Mouse (Mus musculus): ENCODE data around the gene Mpp2. TPM values are rescaled to one million over a fixed set of nuclear protein-coding genes. Genes with fewer than 3 reads are reported as not detected.

The Mpp2 gene
- 2.7 and 3.5 TPM in 2 replicates for polyA plus RNA-seq (2015; fragmentation: Nextera tagmentation; extraction: Ambion mirVana)

GRCm38 (mm10) chr11:102087931-102088898, at the start of gene Mpp2:
TSS of gene Mpp2 (minus strand) at chr11:102088515.

GRCm38 (mm10) chr11:102107732-102108131, 19.4 kb upstream of the Mpp2 start, which contains the start of gene Pyy:
TSS of gene Pyy (minus strand) at chr11:102107832.

GRCm38 (mm10) chr11:102101219-102101618, 12.9 kb upstream of the Mpp2 start, which contains the start of gene Ppy:
TSS of gene Ppy (minus strand) at chr11:102101319.

GRCm38 (mm10) chr11:102041350-102041949, 46.9 kb downstream of the Mpp2 start, which contains the start of gene Cd300lg:
TSS of gene Cd300lg (plus strand) at chr11:102041509.

GRCm38 (mm10) chr11:102028087-102028816, 60.1 kb downstream of the Mpp2 start, which contains the start of gene Mpp3:
TSS of gene Mpp3 (minus strand) at chr11:102028461.

Other genes with a start within 250 kb of the Mpp2 start
- gene Meox1, start 194.1 kb downstream of the Mpp2 start, polyA plus RNA-seq (2015; fragmentation: Nextera tagmentation; extraction: Ambion mirVana), result 2.7 and 2.9 TPM in 2 replicates
- not detected in 2 replicates for gene Sost, start 121.5 kb downstream of the Mpp2 start, polyA plus RNA-seq (2015; fragmentation: Nextera tagmentation; extraction: Ambion mirVana)
- not detected in 2 replicates for gene Cfap97d1, start 104.2 kb downstream of the Mpp2 start, polyA plus RNA-seq (2015; fragmentation: Nextera tagmentation; extraction: Ambion mirVana)
- gene Dusp3, start 101.5 kb downstream of the Mpp2 start, polyA plus RNA-seq (2015; fragmentation: Nextera tagmentation; extraction: Ambion mirVana), result 38.7 and 42.9 TPM in 2 replicates
- 0.78 and 1.0 TPM in 2 replicates for gene Mpp3, start 60.1 kb downstream of the Mpp2 start, polyA plus RNA-seq (2015; fragmentation: Nextera tagmentation; extraction: Ambion mirVana)
- 1.5 and 1.9 TPM in 2 replicates for gene Cd300lg, start 47.0 kb downstream of the Mpp2 start, polyA plus RNA-seq (2015; fragmentation: Nextera tagmentation; extraction: Ambion mirVana)
- gene Ppy, start 12.8 kb upstream of the Mpp2 start, polyA plus RNA-seq (2015; fragmentation: Nextera tagmentation; extraction: Ambion mirVana), result not detected in 2 replicates
- not detected in 2 replicates for gene Pyy, start 19.3 kb upstream of the Mpp2 start, polyA plus RNA-seq (2015; fragmentation: Nextera tagmentation; extraction: Ambion mirVana)
- 0.08 TPM in 1 of 2 replicates, not detected in the other for gene Nags, start 57.0 kb upstream of the Mpp2 start, polyA plus RNA-seq (2015; fragmentation: Nextera tagmentation; extraction: Ambion mirVana)
- 14.0 and 15.3 TPM in 2 replicates for gene Tmem101, start 67.9 kb upstream of the Mpp2 start, polyA plus RNA-seq (2015; fragmentation: Nextera tagmentation; extraction: Ambion mirVana)
- gene Lsm12, start 96.8 kb upstream of the Mpp2 start, polyA plus RNA-seq (2015; fragmentation: Nextera tagmentation; extraction: Ambion mirVana), result 88.2 and 95.7 TPM in 2 replicates
- 29.1 and 30.1 TPM in 2 replicates for gene G6pc3, start 101.1 kb upstream of the Mpp2 start, polyA plus RNA-seq (2015; fragmentation: Nextera tagmentation; extraction: Ambion mirVana)
- gene Hdac5, start 141.7 kb upstream of the Mpp2 start, polyA plus RNA-seq (2015; fragmentation: Nextera tagmentation; extraction: Ambion mirVana), result 27.9 and 31.5 TPM in 2 replicates
- gene BC030867, start 160.4 kb upstream of the Mpp2 start, polyA plus RNA-seq (2015; fragmentation: Nextera tagmentation; extraction: Ambion mirVana), result 2.9 and 3.0 TPM in 2 replicates
- not detected in 2 replicates for gene Asb16, start 180.2 kb upstream of the Mpp2 start, polyA plus RNA-seq (2015; fragmentation: Nextera tagmentation; extraction: Ambion mirVana)
- 26.6 and 32.6 TPM in 2 replicates for gene Tmub2, start 196.4 kb upstream of the Mpp2 start, polyA plus RNA-seq (2015; fragmentation: Nextera tagmentation; extraction: Ambion mirVana)
- 7.1 and 7.5 TPM in 2 replicates for gene Atxn7l3, start 208.1 kb upstream of the Mpp2 start, polyA plus RNA-seq (2015; fragmentation: Nextera tagmentation; extraction: Ambion mirVana)
- gene Ubtf, start 231.2 kb upstream of the Mpp2 start, polyA plus RNA-seq (2015; fragmentation: Nextera tagmentation; extraction: Ambion mirVana), result 38.5 and 48.7 TPM in 2 replicates

Measured in urinary bladder, postnatal 0 days (tissue).